ENCODE assay signal across 8 mouse cellular contexts in genomic region chr10:77070072-77070471, GRCm38 (mm10). TPM values are rescaled to one million over a fixed set of nuclear protein-coding genes. Genes with fewer than 3 reads are reported as not detected.
A peak's percentile ranks its signal among the peaks of the same experiment; 100 is the strongest.
DNase-seq lines count a peak whose midpoint lies in the region; ATAC-seq lines count a peak whose summit lies in the region.

No protein-coding gene starts in this region.

- H3K9ac ChIP-seq in midbrain, embryonic 15.5 days: no peak overlapping the region
- H3K9ac ChIP-seq in midbrain, embryonic 13.5 days (replicated peaks): no peak overlapping the region

- no peaks in the 10 kb centered on the region for H3K9me3 ChIP-seq in midbrain, embryonic 10.5 days (replicated peaks)
- no peaks in the 10 kb centered on the region for H3K9me3 ChIP-seq in midbrain, embryonic 15.5 days
- no peaks in the 10 kb centered on the region for H3K9me3 ChIP-seq in midbrain, embryonic 13.5 days

- peak; percentile 71 for DNase-seq in midbrain, embryonic 10.5 days (ENCODE audit: low spot score)
- peak; percentile 83 for DNase-seq in adrenal gland, adult 2 months
- DNase-seq in embryo, embryonic 10.5 days (ENCODE audit: low spot score): peak; percentile 74
- peak; percentile 33 for DNase-seq in hindlimb bud, embryonic 11.5 days (ENCODE audit: extremely low spot score, low read depth, low spot score)
- peak; percentile 57 to 58 for DNase-seq in left cerebral cortex, postnatal 25 days (ENCODE audit: low spot score in 2 of 2)
- peak; percentile 18 to 26 for DNase-seq in thymus, adult 18-20 months

- H3K4me2 ChIP-seq in midbrain, embryonic 15.5 days: no peak overlapping the region
- no peak overlapping the region for H3K4me2 ChIP-seq in midbrain, embryonic 13.5 days (replicated peaks)

- no peak overlapping the region for H3K27ac ChIP-seq in midbrain, embryonic 10.5 days (replicated peaks)
- H3K27ac ChIP-seq in midbrain, embryonic 15.5 days: no peak overlapping the region
- H3K27ac ChIP-seq in midbrain, embryonic 13.5 days: no peak overlapping the region

- no peak overlapping the region for H3K4me3 ChIP-seq in midbrain, embryonic 10.5 days
- no peak overlapping the region for H3K4me3 ChIP-seq in midbrain, embryonic 15.5 days
- no peak overlapping the region for H3K4me3 ChIP-seq in midbrain, embryonic 13.5 days (replicated peaks)

- WGBS in midbrain, embryonic 10.5 days: 54% methylated on average over 4 of the region's 4 CpGs
- 63% methylated on average over 4 of the region's 4 CpGs for WGBS in midbrain, embryonic 15.5 days
- 52% methylated on average over 4 of the region's 4 CpGs for WGBS in midbrain, embryonic 13.5 days

- no peaks in the 10 kb centered on the region for H3K4me1 ChIP-seq in midbrain, embryonic 10.5 days
- no peaks in the 10 kb centered on the region for H3K4me1 ChIP-seq in midbrain, embryonic 15.5 days
- H3K4me1 ChIP-seq in midbrain, embryonic 13.5 days (replicated peaks): no peaks in the 10 kb centered on the region

- no peaks in the 10 kb centered on the region for H3K27me3 ChIP-seq in midbrain, embryonic 10.5 days (ENCODE audit: low read depth, poor library complexity, severe bottlenecking)
- no peaks in the 10 kb centered on the region for H3K27me3 ChIP-seq in midbrain, embryonic 15.5 days (replicated peaks)
- no peaks in the 10 kb centered on the region for H3K27me3 ChIP-seq in midbrain, embryonic 13.5 days

- intact Hi-C loops in left cerebral cortex, postnatal 25 days (cut with DNase I): loop anchor here (2.0 kb wide), 1 partner anchor 235 kb away; no protein-coding TSS in a partner anchor

- no peak for ATAC-seq in midbrain, embryonic 15.5 days (replicated peaks)
- peak; percentile 77 for ATAC-seq in midbrain, embryonic 13.5 days

- H3K36me3 ChIP-seq in midbrain, embryonic 10.5 days: peaks cover 96% of the 10 kb centered on the region
- no peaks in the 10 kb centered on the region for H3K36me3 ChIP-seq in midbrain, embryonic 15.5 days (replicated peaks)
- H3K36me3 ChIP-seq in midbrain, embryonic 13.5 days: no peaks in the 10 kb centered on the region

RNA-seq across cellular contexts. Expression of gene Slc19a1, which starts 38.0 kb away (rescaled TPM):
- 37.2 and 37.9 TPM in 2 replicates for polyA plus RNA-seq in midbrain, embryonic 10.5 days (2016; fragmentation: Nextera tagmentation; extraction: Ambion mirVana)
- 43.9 and 45.7 TPM in 2 replicates for polyA plus RNA-seq in midbrain, embryonic 15.5 days (2015; fragmentation: Nextera tagmentation; extraction: Ambion mirVana)
- total RNA-seq in adrenal gland, adult 2 months (2021): 10 to 100 TPM; 17.4 to 24.1 TPM
- polyA plus RNA-seq in adrenal gland, adult 2 months (2012; rRNA removed): 103 and 105 TPM in 2 replicates
- total RNA-seq in left cerebral cortex, postnatal 25 days (2021): 10 to 100 TPM; 23.3 to 26.3 TPM
- 33.0 and 35.8 TPM in 2 replicates for polyA plus RNA-seq in midbrain, embryonic 13.5 days (2015; fragmentation: Nextera tagmentation; extraction: Ambion mirVana)

Comparison
In these comparisons a context has a peak if more than half of its experiments do, and no peak if none do; other contexts are left out.
1. DNase-seq: peak in every context shown above with its lines; median percentile 83 in adrenal gland, adult 2 months; 74 in embryo, embryonic 10.5 days; 71 in midbrain, embryonic 10.5 days; 58 in left cerebral cortex, postnatal 25 days; 33 in hindlimb bud, embryonic 11.5 days; 22 in thymus, adult 18-20 months.